Mouse (Mus musculus) heart, embryonic 13.5 days (tissue): ENCODE data around the gene Defb11. TPM values are rescaled to one million over a fixed set of nuclear protein-coding genes. Genes with fewer than 3 reads are reported as not detected.

Experiments used
- polyA plus RNA-seq: library from polyadenylated mRNA; unstranded; fragments of >200 nt; fragmentation: Nextera tagmentation; extraction: Ambion mirVana; gene quantifications from 2 replicates; pipeline ENCODE4 v1.2.1, GENCODE M21; 2015

Defb11 gene
- polyA plus RNA-seq, 1 experiment from 2014 or later, result not detected

Other genes starting within 250 kb of the Defb11 start
- not detected in 2 replicates for gene Defa34, start 240.6 kb downstream of the Defb11 start, polyA plus RNA-seq
- gene AY761184, start 202.8 kb downstream of the Defb11 start, polyA plus RNA-seq, result not detected in 2 replicates
- not detected in 2 replicates for gene Defa24, start 171.9 kb downstream of the Defb11 start, polyA plus RNA-seq
- gene Defb50, start 82.9 kb downstream of the Defb11 start, polyA plus RNA-seq, result not detected in 2 replicates
- not detected in 2 replicates for gene Defb2, start 66.5 kb downstream of the Defb11 start, polyA plus RNA-seq
- not detected in 2 replicates for gene Defb10, start 47.5 kb downstream of the Defb11 start, polyA plus RNA-seq
- not detected in 2 replicates for gene Defb9, start 21.0 kb downstream of the Defb11 start, polyA plus RNA-seq
- not detected in 2 replicates for gene Defb15, start 26.3 kb upstream of the Defb11 start, polyA plus RNA-seq
- not detected in 2 replicates for gene Defb35, start 31.9 kb upstream of the Defb11 start, polyA plus RNA-seq
- not detected in 2 replicates for gene Defb13, start 40.4 kb upstream of the Defb11 start, polyA plus RNA-seq
- gene Fam90a1a, start 52.3 kb upstream of the Defb11 start, polyA plus RNA-seq, result not detected in 2 replicates
- gene Ccdc70, start 63.4 kb upstream of the Defb11 start, polyA plus RNA-seq, result not detected in 2 replicates
- 1.4 and 1.8 TPM in 2 replicates for gene Atp7b, start 153.9 kb upstream of the Defb11 start, polyA plus RNA-seq
- 21.8 and 23.0 TPM in 2 replicates for gene Alg11, start 154.3 kb upstream of the Defb11 start, polyA plus RNA-seq
- gene Nek5, start 218.6 kb upstream of the Defb11 start, polyA plus RNA-seq, result 0.14 and 0.44 TPM in 2 replicates